Comparison of ENCODE assay signal across 22 mouse cellular contexts in the genomic region with DNA sequence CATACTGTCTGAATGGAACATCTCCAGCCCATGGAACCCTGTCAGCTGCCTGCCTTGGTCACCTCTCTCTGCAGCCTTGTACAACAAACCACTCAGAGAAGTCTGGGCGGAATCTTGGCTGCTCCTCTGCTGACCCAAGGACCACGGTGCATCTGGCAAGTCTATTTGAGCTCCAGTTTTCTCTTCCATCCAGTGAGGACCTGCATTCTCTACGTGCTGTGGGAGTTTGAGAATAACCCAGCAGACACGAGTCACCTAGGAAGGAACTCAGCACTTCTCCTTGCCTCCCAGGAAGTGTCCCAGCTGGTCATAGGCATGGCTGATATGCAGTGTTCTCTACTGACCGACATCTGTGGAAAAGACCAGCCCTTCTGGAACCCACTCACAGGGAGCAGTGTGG. TPM values are rescaled to one million over a fixed set of nuclear protein-coding genes. Genes with fewer than 3 reads are reported as not detected.
A peak's percentile ranks its signal among the peaks of the same experiment; 100 is the strongest.
DNase-seq lines count a peak whose midpoint lies in the region; ATAC-seq and TF ChIP-seq lines count a peak whose summit lies in the region.
"Had no signal": no experiment of that assay in that cellular context is flagged by ENCODE, and none has a peak within 500 bp of the region (broad histone marks: within the 10 kb centered on the region; RNA-seq: fewer than 3 reads in every experiment).

No protein-coding gene starts in this region.

- no peak for ATAC-seq in megakaryocyte, adult 5-6 weeks (ENCODE audit: poor library complexity, severe bottlenecking)
- ATAC-seq in activated CD4-positive, CD25-positive, alpha-beta regulatory T cell, adult 4 months: no peak
- ATAC-seq: forebrain, embryonic 14.5 days; intestine, embryonic 15.5 days had no signal

- peaks cover 100% of the 10 kb centered on the region for H3K79me2 ChIP-seq in macrophage (ENCODE audit: inconsistent target)

- peak overlapping the region; percentile 59 for H3K4me3 ChIP-seq in megakaryocyte, embryonic 14.5 days (replicated peaks)
- H3K4me3 ChIP-seq in ES-Bruce4 (ENCODE audit: low read depth, low read length) (no peak overlapping the region), macrophage (ENCODE audit: inconsistent target) (no peak overlapping the region)
- H3K4me3 ChIP-seq in forebrain, embryonic 10.5 days: no peak overlapping the region
- H3K4me3 ChIP-seq: embryonic facial prominence, embryonic 13.5 days; gastrocnemius, adult 2 months; hindbrain, embryonic 10.5 days; intestine, embryonic 15.5 days had no signal

- TF ChIP-seq POLR2A in ES-Bruce4 (IDR thresholded peaks at IDR 0.05; ENCODE audit: insufficient read depth, low read length): no peak

- WGBS in macrophage (ENCODE audit: missing documents): 75% methylated on average over 5 of the region's 5 CpGs
- WGBS in forebrain, embryonic 10.5 days: 82% methylated on average over 5 of the region's 5 CpGs

- no peak overlapping the region for H3K9ac ChIP-seq in ES-Bruce4 (ENCODE audit: low read depth, poor library complexity, severe bottlenecking)
- H3K9ac ChIP-seq: embryonic facial prominence, embryonic 13.5 days; hindbrain, embryonic 14.5 days; intestine, embryonic 15.5 days had no signal

- TF ChIP-seq CTCF in ES-Bruce4 (IDR thresholded peaks at IDR 0.05; ENCODE audit: low read depth, low read length): no peak

- peaks cover 45% of the 10 kb centered on the region for H3K4me1 ChIP-seq in megakaryocyte, embryonic 14.5 days
- peaks cover 8% of the 10 kb centered on the region for H3K4me1 ChIP-seq in ES-Bruce4 (ENCODE audit: control insufficient read depth, insufficient read depth, low read length)
- H3K4me1 ChIP-seq in forebrain, embryonic 10.5 days: peaks cover 42% of the 10 kb centered on the region

- TF ChIP-seq EP300 in ES-Bruce4 (IDR thresholded peaks at IDR 0.05; ENCODE audit: insufficient read depth, low read depth, low read length): no peak

- H3K36me3 ChIP-seq in megakaryocyte, embryonic 14.5 days (replicated peaks; ENCODE audit: low read length): peaks cover 50% of the 10 kb centered on the region
- H3K36me3 ChIP-seq in ES-Bruce4 (ENCODE audit: control insufficient read depth, insufficient read depth, low read length, poor library complexity, severe bottlenecking) (peaks cover 52% of the 10 kb centered on the region), macrophage (ENCODE audit: inconsistent target) (peaks cover 86% of the 10 kb centered on the region)
- peaks cover 95% of the 10 kb centered on the region for H3K36me3 ChIP-seq in forebrain, embryonic 10.5 days (replicated peaks)

- DNase-seq in NIH3T3 (ENCODE audit: low read depth): peak; percentile 21
- DNase-seq in forebrain, embryonic 10.5 days (ENCODE audit: extremely low spot score, low spot score): no peak
- DNase-seq: adrenal gland, postnatal 14 days; B cell, adult 2 months; cerebellum, adult 18-20 months; cerebellum, adult 9-11 months; cerebellum, postnatal 36 days; gastrocnemius, adult 2 months; gastrocnemius, postnatal 25 days; heart, postnatal 14 days; kidney, adult 18-20 months had no signal

- peaks cover 21% of the 10 kb centered on the region for H3K27me3 ChIP-seq in megakaryocyte, embryonic 14.5 days (replicated peaks)
- no peaks in the 10 kb centered on the region for H3K27me3 ChIP-seq in ES-Bruce4 (ENCODE audit: control insufficient read depth, insufficient read depth, low read length, poor library complexity, severe bottlenecking)
- no peaks in the 10 kb centered on the region for H3K27me3 ChIP-seq in forebrain, embryonic 10.5 days (ENCODE audit: poor library complexity, severe bottlenecking)
- H3K27me3 ChIP-seq: embryonic facial prominence, embryonic 13.5 days; intestine, embryonic 15.5 days had no signal

- no peaks in the 10 kb centered on the region for H3K9me3 ChIP-seq in megakaryocyte, embryonic 14.5 days
- peaks cover 12% of the 10 kb centered on the region; the same call in 1 of the 2 replicates for H3K9me3 ChIP-seq in ES-Bruce4 (replicated peaks; ENCODE audit: control insufficient read depth, insufficient read depth, low read length, poor library complexity, severe bottlenecking)
- H3K9me3 ChIP-seq in forebrain, embryonic 10.5 days: no peaks in the 10 kb centered on the region
- H3K9me3 ChIP-seq: embryonic facial prominence, embryonic 13.5 days; G1E; hindbrain, embryonic 10.5 days; intestine, embryonic 15.5 days had no signal

- H3K27ac ChIP-seq in ES-Bruce4 (ENCODE audit: insufficient read depth, low read length) (peak overlapping the region; percentile 13), macrophage (peak overlapping the region; percentile 32)
- H3K27ac ChIP-seq in forebrain, embryonic 10.5 days: no peak overlapping the region
- H3K27ac ChIP-seq: embryonic facial prominence, embryonic 13.5 days; hindbrain, embryonic 10.5 days; hindbrain, embryonic 14.5 days; intestine, embryonic 15.5 days had no signal

RNA-seq across cellular contexts. Expression of gene Bcl2l11, which starts 8.6 kb away (rescaled TPM):
- polyA plus RNA-seq in megakaryocyte, embryonic 14.5 days (2012; ENCODE audit: insufficient read depth, low replicate concordance): 13.1 and 21.8 TPM in 2 replicates
- 16.8 and 21.2 TPM in 2 replicates for total RNA-seq in megakaryocyte, adult 5-6 weeks (2015)
- total RNA-seq in megakaryocyte, adult 5-6 weeks (2017): 15.1 and 20.4 TPM in 2 replicates
- polyA plus RNA-seq in ES-Bruce4 (2011; ENCODE audit: insufficient read depth, insufficient read length, low read depth, missing spikeins) (75.5 and 76.1 TPM in 2 replicates), macrophage (2018) (36.8 to 69.0 TPM (median 38.6 TPM) in 3 replicates)
- 1,000 to 10,000 TPM in 5 of 26 experiments, 100 to 1,000 TPM in 20, 10 to 100 TPM in 1; 77.7 to 2,239 (median 382) TPM for total RNA-seq in macrophage (2018; cell fraction: chromatin; rRNA removed)
- 100 to 1,000 TPM in 15 of 26 experiments, 10 to 100 TPM in 11; 55.8 to 354 (median 103) TPM for total RNA-seq in macrophage (2018; cell fraction: cytosol; rRNA removed)
- 1,000 to 10,000 TPM in 5 of 26 experiments, 100 to 1,000 TPM in 20, 10 to 100 TPM in 1; 81.4 to 1,605 (median 334) TPM for total RNA-seq in macrophage (2018; cell fraction: nucleus; rRNA removed)
- polyA plus RNA-seq in forebrain, embryonic 10.5 days (2016; fragmentation: Nextera tagmentation; extraction: Ambion mirVana): 22.1 and 26.3 TPM in 2 replicates
- polyA plus RNA-seq in activated CD4-positive, CD25-positive, alpha-beta regulatory T cell, adult 4 months (2017; shearing (Covaris generic)): 10 to 100 TPM; 15.4 to 23.8 TPM
